Mouse (Mus musculus): Measurements from ENCODE around the gene Ace2.

DNA sequence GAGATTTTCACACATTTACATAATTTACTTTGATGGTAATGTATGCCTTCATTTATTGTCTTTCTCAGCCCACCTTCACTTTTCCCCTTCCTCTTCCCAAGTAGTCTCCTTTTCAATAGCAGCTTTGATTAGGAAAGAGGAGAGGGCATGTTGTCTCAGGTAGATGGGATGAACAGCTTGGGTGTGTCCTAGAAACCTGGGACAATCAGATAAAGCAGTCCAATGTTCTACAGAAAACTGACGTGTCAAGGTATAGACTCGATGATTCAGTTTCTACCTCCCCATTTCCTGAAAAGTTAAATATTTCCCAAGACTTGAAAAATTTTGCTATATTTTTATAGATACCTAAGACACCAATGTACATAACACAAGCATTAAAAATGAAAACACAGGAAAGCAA is 39.7 kb downstream of the Ace2 start:
- TF ChIP-seq CTCF (IDR thresholded peaks at IDR 0.05; ENCODE audit: borderline replicate concordance, insufficient read depth, low read depth, low read length), result no peak
- no peak for TF ChIP-seq POLR2A (IDR thresholded peaks at IDR 0.05; ENCODE audit: borderline replicate concordance, insufficient read depth, low read length)
